Mouse (Mus musculus) ES-Bruce4 (cell line): ENCODE results near the gene Il23r.

ENCODE experiments used
- CTCF ChIP-seq: IDR thresholded peaks from one replicate; pipeline ENCODE4 v1.8.1; 2011; ENCODE audit warnings: low read depth, low read length
- EP300 ChIP-seq: IDR thresholded peaks from 2 replicates; pipeline ENCODE4 v1.6.1; 2011; ENCODE audit warnings: low read depth, low read length; ENCODE audit not compliant: insufficient read depth
- POLR2A ChIP-seq: IDR thresholded peaks from one replicate; pipeline ENCODE4 v1.8.1; 2011; ENCODE audit warnings: low read length; ENCODE audit not compliant: insufficient read depth

DNA sequence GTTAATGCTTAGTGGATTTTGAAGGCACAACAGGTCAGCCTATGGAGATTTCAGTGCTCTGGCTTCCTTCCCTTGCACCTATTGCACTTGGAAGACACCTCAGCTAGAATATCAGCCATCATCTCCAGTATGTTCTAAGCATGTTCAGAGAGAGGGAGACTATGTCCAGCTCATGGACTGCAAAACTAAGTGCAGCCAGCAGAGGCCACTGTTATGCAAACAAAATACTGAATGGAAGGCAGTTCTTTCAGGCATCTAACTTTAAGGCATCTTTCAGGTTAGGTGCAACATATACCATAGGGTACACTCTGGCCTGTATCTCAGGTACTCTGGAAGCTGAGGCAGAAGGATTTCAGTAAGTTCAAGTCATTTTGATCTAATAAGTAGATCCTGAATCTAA is 19.1 kb upstream of the Il23r start:
- TF ChIP-seq CTCF (no peak), EP300 (no peak), POLR2A (no peak)
